Mouse (Mus musculus) limb, embryonic 14.5 days (tissue): Measurements from ENCODE around the gene Nhsl2. TPM values are rescaled to one million over a fixed set of nuclear protein-coding genes. Genes with fewer than 3 reads are reported as not detected.

Experiments
- ATAC-seq: fragments of 200-750 bp; cut with Nextera tagmentation; 2 replicates; pipeline ENCODE4 v1.8.0; 2017; ENCODE audit warnings: low read depth, moderate number of reproducible peaks, moderate TSS enrichment; ENCODE audit not compliant: low FRiP score
- DNase-seq: peaks from one replicate; pipeline ENCODE4 v3.0.0-alpha.2; 2015; ENCODE audit warnings: low spot score
- H3K27ac ChIP-seq: fragments of 300-500 bp; sonication (generic); replicated peaks from 2 replicates; pipeline ENCODE4 v1.5.1; 2014; ENCODE audit warnings: low read depth, mild to moderate bottlenecking, low read length, moderate library complexity, mixed read lengths
- H3K27me3 ChIP-seq: fragments of 300-500 bp; sonication (generic); 2 replicates; pipeline ENCODE4 v1.6.1; 2014; ENCODE audit warnings: low read length, mixed read lengths; ENCODE audit not compliant: control insufficient read depth, insufficient read depth
- H3K36me3 ChIP-seq: fragments of 300-500 bp; sonication (generic); 2 replicates; pipeline ENCODE4 v1.6.1; 2014; ENCODE audit warnings: mild to moderate bottlenecking, low read length, moderate library complexity, mixed read lengths; ENCODE audit not compliant: control insufficient read depth, insufficient read depth
- H3K4me1 ChIP-seq: fragments of 300-500 bp; sonication (generic); 2 replicates; pipeline ENCODE4 v1.6.1; 2014; ENCODE audit warnings: antibody characterized with exemption, low read length, mixed read lengths; ENCODE audit not compliant: control insufficient read depth, insufficient read depth
- H3K4me2 ChIP-seq: fragments of 300-500 bp; sonication (generic); replicated peaks from 2 replicates; pipeline ENCODE4 v1.6.1; 2014; ENCODE audit warnings: low read depth, mild to moderate bottlenecking, low read length, moderate library complexity; ENCODE audit not compliant: severe bottlenecking
- H3K4me3 ChIP-seq: fragments of 300-500 bp; sonication (generic); replicated peaks from 2 replicates; pipeline ENCODE4 v1.5.1; 2014; ENCODE audit warnings: low read length
- H3K9ac ChIP-seq: fragments of 300-500 bp; sonication (generic); 2 replicates; pipeline ENCODE4 v1.6.1; 2014; ENCODE audit warnings: mild to moderate bottlenecking, low read depth, low read length, moderate library complexity; ENCODE audit not compliant: severe bottlenecking
- H3K9me3 ChIP-seq: fragments of 300-500 bp; sonication (generic); 2 replicates; pipeline ENCODE4 v1.6.1; 2016; ENCODE audit warnings: low read length; ENCODE audit not compliant: control insufficient read depth
- POLR2A ChIP-seq: fragments of 200-500 bp; IDR thresholded peaks from 2 replicates; pipeline ENCODE4 v1.8.0; 2012; ENCODE audit warnings: inconsistent platforms, mild to moderate bottlenecking, moderate library complexity, borderline replicate concordance; ENCODE audit not compliant: insufficient read depth, insufficient read length; ENCODE audit errors: extremely low read depth
- WGBS: fragments of 180-500 bp; shearing (Covaris S2); extraction: QIAGEN DNeasy Blood & Tissue Kit; methylation state at CpG from one replicate; pipeline ENCODE4 v1.1.7; 2014; 5-methylcytosine and 5-hydroxymethylcytosine counted together
- polyA plus RNA-seq, 2 experiments: library from polyadenylated mRNA; depleted of rRNA in 1 of 2; stranded (reverse) in 1 of 2; unstranded in 1 of 2; fragments of >200 nt; fragmentation: Nextera tagmentation in 1 of 2; extraction: Ambion mirVana in 1 of 2; gene quantifications; 2 replicates each; pipeline versions ENCODE4 v1.2.1 to v1.2.3; 2012 to 2014

Gene Nhsl2
- polyA plus RNA-seq, 2 experiments = 6.6 to 13.5 TPM

DNA sequence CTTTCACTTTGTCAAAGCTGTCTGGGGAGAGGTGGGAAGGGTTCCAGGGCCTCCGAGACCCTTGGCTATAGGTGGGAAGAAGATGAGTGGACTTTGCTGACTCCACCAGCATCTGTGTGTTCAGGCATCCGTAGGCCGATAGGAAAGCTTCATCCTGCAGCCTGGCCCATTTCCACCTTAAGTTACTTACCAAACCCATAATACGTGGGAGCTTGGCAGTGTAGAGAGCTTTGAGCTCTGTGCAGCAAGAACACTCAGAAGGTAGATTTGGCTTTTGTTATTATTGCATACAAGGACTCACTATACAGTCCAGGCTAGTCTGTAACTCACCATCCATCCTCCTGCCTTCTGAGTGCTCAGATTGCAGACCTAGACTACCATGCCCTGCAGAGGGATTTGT lies 112.7 kb downstream of the Nhsl2 start:
- 57% methylated on average over 4 of the region's 4 CpGs for WGBS
- Histone ChIP-seq H3K4me2 (peak overlapping the region; percentile 38), H3K9ac (peak overlapping the region; percentile 40; the same call in 1 of the 2 replicates), H3K36me3 (no peaks in the 10 kb centered on the region), H3K9me3 (no peaks in the 10 kb centered on the region), H3K27ac (peak overlapping the region; percentile 76), H3K27me3 (peaks cover 5% of the 10 kb centered on the region; the same call in 1 of the 2 replicates), H3K4me3 (peak overlapping the region; percentile 16; the same call in 1 of the 2 replicates), H3K4me1 (no peaks in the 10 kb centered on the region)
- TF ChIP-seq POLR2A = no peak
- no peak for DNase-seq
- ATAC-seq = no peak

DNA sequence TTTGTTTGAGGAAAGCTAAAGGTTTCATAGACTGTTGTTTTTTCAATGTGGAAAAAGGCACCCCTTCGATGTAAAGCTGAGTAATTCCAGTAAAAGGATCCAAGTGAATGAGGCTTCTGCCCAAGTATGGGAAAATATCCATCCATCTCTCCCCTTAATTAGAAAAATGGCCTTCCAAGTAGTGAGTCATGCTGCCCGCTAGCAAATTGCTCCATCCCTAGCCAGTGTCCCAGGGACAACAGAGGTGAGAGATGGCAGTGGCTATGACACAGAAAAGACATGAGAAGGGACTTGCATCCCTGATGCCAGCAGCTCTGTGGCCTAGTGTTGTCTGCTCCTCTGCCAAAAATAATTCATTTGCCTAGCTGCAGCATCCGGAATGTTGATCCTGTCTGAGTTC lies 114.5 kb downstream of the Nhsl2 start:
- WGBS = 81% methylated on average over 3 of the region's 3 CpGs
- no peaks in the 10 kb centered on the region for H3K9me3 ChIP-seq
- no peak for TF ChIP-seq POLR2A
- no peak for ATAC-seq
- H3K27ac ChIP-seq = no peak overlapping the region
- DNase-seq = no peak
- H3K4me1 ChIP-seq = no peaks in the 10 kb centered on the region
- no peak overlapping the region for H3K4me3 ChIP-seq
- H3K36me3 ChIP-seq = no peaks in the 10 kb centered on the region
- no peaks in the 10 kb centered on the region; the same call in 1 of the 2 replicates for H3K27me3 ChIP-seq
- no peak overlapping the region for H3K9ac ChIP-seq
- no peak overlapping the region for H3K4me2 ChIP-seq

DNA sequence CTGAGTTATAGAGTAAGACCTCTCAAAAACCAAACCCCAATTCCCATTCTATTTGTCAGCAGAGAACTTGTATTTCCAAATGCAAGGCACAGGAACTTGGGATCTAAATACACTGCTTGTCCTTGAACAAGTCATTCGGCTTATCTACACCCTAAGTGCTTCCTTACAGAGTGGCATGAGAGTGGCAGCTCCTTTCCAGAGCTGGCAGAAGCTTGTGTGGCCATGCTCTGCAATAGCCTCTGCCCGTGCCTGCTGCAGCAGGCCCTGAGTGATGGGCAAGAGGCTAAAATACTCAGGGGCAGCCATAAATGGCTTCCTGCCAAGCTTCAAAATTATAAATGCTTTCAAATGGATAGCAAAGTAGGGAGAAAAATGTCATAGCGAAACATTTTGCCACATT lies 123.8 kb downstream of the Nhsl2 start:
- no peak overlapping the region for H3K27ac ChIP-seq
- no peak for TF ChIP-seq POLR2A
- H3K9me3 ChIP-seq = no peaks in the 10 kb centered on the region
- DNase-seq = no peak
- H3K36me3 ChIP-seq = no peaks in the 10 kb centered on the region
- no peak overlapping the region for H3K9ac ChIP-seq
- ATAC-seq = no peak
- H3K4me1 ChIP-seq = no peaks in the 10 kb centered on the region
- H3K27me3 ChIP-seq = no peaks in the 10 kb centered on the region
- 76% methylated on average over 3 of the region's 3 CpGs for WGBS
- H3K4me2 ChIP-seq = no peak overlapping the region
- no peak overlapping the region for H3K4me3 ChIP-seq

DNA sequence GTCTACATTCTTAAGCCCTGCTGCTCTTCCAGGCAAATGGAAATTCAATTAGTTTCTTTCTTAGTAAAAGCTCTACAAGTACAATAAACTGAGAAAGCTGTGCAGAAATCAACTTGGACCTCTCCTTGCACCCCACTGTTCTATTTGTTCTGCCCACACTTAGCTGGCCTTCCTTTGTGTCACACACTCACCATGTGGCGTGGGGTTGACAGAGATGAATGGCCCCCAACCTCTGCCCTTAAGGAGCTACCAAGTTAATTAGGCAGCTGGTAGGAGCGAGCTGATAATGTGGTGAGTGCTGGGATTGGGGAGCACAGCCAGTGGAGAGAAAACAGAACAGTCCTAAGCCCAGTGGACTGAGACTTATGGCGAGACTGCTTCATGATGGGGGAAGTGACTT lies 127.7 kb downstream of the Nhsl2 start:
- Histone ChIP-seq H3K9me3 (no peaks in the 10 kb centered on the region), H3K27ac (no peak overlapping the region), H3K4me3 (no peak overlapping the region), H3K9ac (no peak overlapping the region), H3K4me2 (no peak overlapping the region), H3K27me3 (no peaks in the 10 kb centered on the region), H3K36me3 (no peaks in the 10 kb centered on the region), H3K4me1 (peaks cover 9% of the 10 kb centered on the region; the same call in 1 of the 2 replicates)
- ATAC-seq = no peak
- no peak for TF ChIP-seq POLR2A
- 51% methylated on average over 3 of the region's 3 CpGs for WGBS
- DNase-seq = no peak

DNA sequence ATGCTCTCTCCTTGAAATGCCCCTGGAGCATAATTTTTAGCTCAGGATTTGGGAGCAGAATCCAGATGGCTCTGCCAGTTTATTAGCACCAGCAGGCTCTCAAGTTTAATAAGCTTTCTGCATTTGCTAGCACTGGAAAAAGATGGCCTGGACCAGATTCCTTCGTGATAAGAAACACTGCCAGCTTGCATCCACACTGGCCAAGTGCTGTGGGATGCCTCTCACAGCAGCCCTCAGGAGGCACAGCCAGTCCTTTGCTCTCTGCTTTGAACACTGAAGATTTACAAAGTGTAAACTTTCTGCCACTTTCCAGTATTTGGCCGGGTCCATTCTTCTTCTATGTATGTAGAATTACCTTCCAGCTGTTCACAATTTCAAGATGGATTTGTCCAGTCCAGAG lies 129.7 kb downstream of the Nhsl2 start:
- Histone ChIP-seq H3K4me1 (peaks cover 9% of the 10 kb centered on the region; the same call in 1 of the 2 replicates), H3K27me3 (no peaks in the 10 kb centered on the region), H3K27ac (peak overlapping the region; percentile 15), H3K9ac (no peak overlapping the region), H3K36me3 (no peaks in the 10 kb centered on the region), H3K4me3 (no peak overlapping the region), H3K9me3 (no peaks in the 10 kb centered on the region), H3K4me2 (peak overlapping the region; percentile 18; the same call in 1 of the 2 replicates)
- TF ChIP-seq POLR2A = no peak
- WGBS = 29% methylated on average over 2 of the region's 2 CpGs
- DNase-seq = peak; percentile 35
- ATAC-seq = peak; percentile 47; the same call in 1 of the 2 replicates
